Mouse (Mus musculus): ENCODE measurements around the gene Gm21887.
"Not testable (repeated sequence)": the region's sequence is repeated elsewhere in the genome, so short reads cannot be mapped to it uniquely, and the experiment has no call there.

The Gm21887 gene

GRCm38 (mm10) chrX:169998559-169999219 is 10.8 kb upstream of the Gm21887 start:
- DNase-seq: not testable (repeated sequence)

DNA sequence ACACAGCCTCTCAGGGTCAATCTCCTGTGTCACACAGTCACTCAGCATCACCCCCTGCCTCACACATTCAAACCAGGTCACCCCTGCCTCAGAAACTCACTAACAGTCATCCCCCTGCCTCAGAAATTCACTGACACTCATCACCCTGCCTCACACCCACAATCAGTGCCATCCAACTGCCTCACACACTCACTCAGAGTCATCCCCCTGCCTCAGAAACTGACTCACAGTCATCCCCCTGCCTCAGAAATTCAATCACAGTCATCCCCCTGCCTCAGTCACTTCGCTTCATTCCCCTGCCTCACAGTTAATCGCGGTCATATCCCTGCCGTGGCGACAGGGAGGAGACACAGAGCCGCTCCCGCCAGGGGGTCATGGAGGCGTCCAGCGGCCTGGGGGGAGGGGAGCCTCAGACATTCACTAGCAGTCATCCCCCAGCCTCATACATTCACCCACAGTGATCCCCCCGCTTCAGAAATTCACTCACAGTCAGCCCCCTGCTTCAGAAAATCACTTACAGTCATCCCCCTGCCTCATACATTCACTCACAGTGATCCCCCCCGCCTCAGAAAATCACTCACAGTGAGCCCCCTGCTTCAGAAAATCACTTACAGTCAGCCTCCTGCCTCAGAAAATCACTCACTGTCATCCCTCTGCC is 10.1 kb upstream of the Gm21887 start:
- DNase-seq: peak; percentile 56

GRCm38 (mm10) chrX:169999912-170000641 is 9.4 kb upstream of the Gm21887 start:
- DNase-seq: not testable (repeated sequence)

DNA sequence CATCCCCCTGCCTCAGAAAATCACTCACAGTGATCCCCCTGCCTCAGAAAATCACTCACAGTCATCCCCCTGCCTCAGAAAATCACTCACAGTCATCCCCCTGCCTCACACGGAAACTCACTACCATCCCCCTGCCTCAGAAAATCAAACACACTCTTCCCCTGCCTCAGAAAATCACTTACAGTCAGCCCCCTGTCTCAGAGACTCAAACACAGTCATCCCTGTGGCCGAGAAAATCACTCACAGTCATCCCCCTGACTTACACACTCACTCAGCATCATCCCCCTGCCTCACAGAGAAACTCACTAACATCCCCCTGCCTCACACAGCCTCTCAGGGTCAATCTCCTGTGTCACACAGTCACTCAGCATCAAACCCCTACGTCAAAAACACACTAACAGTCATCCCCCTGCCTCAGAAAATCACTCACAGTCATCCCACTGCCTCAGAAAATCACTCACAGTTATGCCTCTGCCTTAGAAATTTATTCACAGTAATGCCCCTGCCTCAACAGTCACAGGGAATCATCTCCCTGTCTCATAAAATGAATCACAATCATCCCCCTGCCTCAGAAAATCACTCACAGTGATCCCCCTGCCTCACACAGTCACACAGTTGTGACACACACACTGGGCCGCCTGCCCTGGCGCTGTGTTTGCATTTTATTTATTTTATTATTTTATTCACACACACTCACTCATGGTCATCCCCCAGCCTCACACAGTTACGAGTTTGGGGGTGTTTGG is 8.6 kb upstream of the Gm21887 start:
- DNase-seq: not testable (repeated sequence)

- DNase-seq: not testable (repeated sequence)
Measured at GRCm38 (mm10) chrX:170001388-170001695, 8.1 kb upstream of the Gm21887 start.

DNA sequence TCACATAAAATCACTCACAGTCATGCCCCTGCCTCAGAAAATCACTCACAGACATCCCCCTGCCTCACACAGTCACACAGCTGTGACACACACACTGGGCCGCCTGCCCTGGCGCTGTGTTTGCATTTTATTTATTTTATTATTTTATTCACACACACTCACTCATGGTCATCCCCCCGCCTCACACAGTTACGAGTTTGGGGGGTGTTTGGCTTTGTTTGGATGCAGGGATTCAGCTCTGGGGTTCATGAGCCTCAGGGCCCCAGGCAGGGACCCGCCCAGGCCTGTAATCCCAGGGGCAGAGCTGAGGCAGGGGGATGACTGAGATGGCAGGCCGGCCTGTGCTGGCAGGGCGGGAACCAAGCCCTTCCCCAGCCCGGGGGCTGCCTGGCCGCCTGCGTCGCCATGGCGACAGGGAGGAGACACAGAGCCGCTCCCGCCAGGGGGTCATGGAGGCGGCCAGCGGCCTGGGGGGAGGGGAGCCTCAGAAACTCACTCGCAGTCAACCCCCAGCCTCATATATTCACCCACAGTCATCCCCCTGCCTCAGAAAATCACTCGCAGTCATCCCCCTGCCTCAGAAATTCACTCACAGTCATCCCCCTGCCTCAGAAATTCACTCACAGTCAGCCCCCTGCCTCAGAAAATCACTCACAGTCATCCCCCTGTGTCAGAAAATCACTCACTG is 6.8 kb upstream of the Gm21887 start:
- not testable (repeated sequence) for DNase-seq

GRCm38 (mm10) chrX:170003536-170003935 is 5.9 kb upstream of the Gm21887 start:
- not testable (repeated sequence) for DNase-seq

- not testable (repeated sequence) for DNase-seq
Measured at GRCm38 (mm10) chrX:170004236-170004635, 5.2 kb upstream of the Gm21887 start.

DNA sequence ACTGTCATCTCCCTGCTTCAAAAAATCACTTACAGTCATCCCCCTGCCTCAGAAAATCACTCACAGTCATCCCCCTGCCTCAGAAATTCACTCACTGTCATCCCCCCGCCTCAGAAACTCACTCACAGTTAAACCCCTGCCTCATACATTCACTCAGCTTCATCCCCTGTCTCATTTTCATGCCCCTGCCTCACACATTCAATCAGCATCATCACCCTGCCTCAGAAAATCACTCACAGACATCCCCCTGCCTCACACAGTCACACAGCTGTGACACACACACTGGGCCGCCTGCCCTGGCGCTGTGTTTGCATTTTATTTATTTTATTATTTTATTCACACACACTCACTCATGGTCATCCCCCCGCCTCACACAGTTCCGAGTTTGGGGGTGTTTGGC is 4.7 kb upstream of the Gm21887 start:
- DNase-seq: not testable (repeated sequence)

- peak; percentile 54 for DNase-seq
Measured at GRCm38 (mm10) chrX:170005194-170005593, 4.3 kb upstream of the Gm21887 start.

GRCm38 (mm10) chrX:170005695-170006297 is 3.7 kb upstream of the Gm21887 start:
- DNase-seq: not testable (repeated sequence)

DNA sequence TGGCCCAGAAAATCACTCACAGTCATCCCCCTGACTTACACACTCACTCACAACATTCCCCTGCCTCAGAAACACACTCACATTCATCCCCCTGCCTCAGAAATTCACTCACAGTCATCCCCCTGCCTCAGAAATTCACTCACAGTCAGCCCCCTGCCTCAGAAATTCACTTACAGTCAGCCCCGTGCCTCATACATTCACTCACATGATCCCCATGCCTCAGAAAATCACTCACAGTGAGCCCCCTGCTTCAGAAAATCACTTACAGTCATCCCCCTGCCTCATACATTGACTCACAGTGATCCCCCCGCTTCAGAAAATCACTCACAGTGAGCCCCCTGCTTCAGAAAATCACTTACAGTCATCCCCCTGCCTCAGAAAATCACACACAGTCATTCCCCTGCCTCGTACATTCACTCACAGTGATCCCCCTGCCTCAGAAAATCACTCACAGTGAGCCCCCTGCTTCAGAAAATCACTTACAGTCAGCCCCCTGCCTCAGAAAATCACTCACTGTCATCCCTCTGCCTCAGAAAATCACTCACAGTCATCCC is 2.7 kb upstream of the Gm21887 start:
- not testable (repeated sequence) for DNase-seq

DNA sequence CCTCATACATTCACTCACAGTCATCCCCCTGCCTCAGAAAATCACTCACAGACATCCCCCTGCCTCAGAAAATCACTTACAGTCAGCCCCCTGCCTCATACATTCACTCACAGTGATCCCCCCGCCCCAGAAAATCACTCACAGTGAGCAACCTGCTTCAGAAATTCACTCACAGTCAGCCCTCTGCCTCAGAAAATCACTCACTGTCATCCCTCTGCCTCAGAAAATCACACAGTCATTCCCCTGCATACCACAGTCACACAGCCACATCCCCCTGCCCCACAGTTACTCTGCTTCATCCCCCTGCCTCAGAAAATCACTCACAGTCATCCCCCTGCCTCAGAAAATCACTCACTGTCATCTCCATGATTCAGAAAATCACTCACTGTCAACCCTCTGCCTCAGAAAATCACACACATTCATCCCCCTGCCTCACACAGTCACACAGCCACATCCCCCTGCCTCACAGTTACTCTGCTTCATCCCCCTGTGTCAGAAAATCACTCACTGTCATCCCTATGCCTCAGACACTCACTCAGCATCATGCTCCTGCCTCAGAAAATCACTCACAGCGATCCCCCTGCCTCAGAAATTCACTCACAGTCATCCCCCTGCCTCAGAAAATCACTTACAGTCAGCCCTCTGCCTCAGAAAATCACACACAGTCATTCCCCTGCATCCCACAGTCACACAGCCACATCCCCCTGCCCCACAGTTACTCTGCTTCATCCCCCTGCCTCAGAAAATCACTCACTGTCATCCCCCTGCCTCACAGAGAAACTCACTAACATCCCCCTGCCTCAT is 1.9 kb upstream of the Gm21887 start:
- not testable (repeated sequence) for DNase-seq

DNA sequence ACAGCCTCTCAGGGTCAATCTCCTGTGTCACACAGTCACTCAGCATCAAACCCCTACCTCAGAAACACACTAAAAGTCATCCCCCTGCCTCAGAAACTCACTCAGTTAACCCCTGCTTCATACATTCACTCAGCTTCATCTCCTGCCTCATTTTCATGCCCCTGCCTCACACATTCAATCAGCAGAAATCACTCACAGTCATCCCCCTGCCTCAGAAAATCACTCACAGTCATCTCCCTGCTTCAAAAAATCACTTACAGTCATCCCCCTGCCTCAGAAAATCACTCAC is 1.3 kb upstream of the Gm21887 start:
- not testable (repeated sequence) for DNase-seq

DNA sequence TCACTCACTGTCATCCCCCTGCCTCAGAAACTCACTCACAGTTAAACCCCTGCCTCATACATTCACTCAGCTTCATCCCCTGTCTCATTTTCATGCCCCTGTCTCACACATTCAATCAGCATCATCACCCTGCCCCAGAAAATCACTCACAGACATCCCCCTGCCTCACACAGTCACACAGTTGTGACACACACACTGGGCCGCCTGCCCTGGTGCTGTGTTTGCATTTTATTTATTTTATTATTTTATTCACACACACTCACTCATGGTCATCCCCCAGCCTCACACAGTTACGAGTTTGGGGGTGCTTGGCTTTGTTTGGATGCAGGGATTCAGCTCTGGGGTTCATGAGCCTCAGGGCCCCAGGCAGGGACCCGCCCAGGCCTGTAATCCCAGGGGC is 875 bp upstream of the Gm21887 start:
- DNase-seq: not testable (repeated sequence)

DNA sequence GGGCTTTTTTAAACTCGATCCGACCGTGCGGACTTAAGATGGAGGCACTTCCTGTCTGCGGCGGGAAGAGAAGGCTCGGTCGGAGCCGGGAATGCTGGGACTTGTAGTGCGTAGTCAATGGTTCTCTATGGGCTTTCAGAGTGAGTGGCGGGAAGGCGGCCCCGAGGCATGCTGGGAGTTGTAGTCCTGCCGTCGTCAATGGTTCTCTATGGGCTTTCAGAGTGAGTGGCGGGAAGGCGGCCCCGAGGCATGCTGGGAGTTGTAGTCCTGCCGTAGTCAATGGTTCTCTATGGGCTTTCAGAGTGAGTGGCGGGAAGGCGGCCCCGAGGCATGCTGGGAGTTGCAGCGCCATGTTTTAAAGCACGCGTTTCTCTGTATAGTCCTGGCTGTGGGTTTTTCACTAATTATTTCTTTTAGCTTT is 352 bp downstream of the Gm21887 start:
- DNase-seq: peak; percentile 100

GRCm38 (mm10) chrX:170010581-170011528 is 1.4 kb downstream of the Gm21887 start:
- DNase-seq: peak; percentile 85

DNA sequence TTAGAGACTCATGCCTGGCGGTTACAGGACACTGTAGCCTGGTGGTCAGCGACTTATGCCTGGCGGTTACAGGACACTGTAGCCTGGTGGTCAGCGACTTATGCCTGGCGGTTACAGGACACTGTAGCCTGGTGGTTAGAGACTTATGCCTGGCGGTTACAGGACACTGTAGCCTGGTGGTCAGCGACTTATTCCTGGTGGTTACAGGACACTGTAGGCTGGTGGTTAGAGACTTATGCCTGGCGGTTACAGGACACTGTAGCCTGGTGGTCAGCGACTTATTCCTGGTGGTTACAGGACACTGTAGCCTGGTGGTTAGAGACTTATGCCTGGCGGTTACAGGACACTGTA is 2.0 kb downstream of the Gm21887 start:
- not testable (repeated sequence) for DNase-seq

- not testable (repeated sequence) for DNase-seq
Measured at GRCm38 (mm10) chrX:170013421-170013820, 4.0 kb downstream of the Gm21887 start.

DNA sequence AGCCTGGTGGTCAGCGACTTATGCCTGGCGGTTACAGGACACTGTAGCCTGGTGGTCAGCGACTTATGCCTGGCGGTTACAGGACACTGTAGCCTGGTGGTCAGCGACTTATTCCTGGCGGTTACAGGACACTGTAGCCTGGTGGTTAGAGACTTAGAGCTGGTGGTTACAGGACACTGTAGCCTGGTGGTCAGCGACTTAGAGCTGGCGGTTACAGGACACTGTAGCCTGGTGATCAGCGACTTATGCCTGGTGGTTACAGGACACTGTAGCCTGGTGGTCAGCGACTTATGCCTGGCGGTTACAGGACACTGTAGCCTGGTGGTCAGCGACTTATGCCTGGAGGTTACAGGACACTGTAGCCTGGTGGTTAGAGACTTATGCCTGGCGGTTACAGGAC is 4.6 kb downstream of the Gm21887 start:
- not testable (repeated sequence) for DNase-seq
